Mouse (Mus musculus) adrenal gland, postnatal 4 days (tissue): ENCODE results near the gene Kif18a. TPM values are rescaled to one million over a fixed set of nuclear protein-coding genes. Genes with fewer than 3 reads are reported as not detected.

Experiments
- DNase-seq, 2 experiments: peaks; one replicate each; pipeline ENCODE4 v3.0.0; 2021 to 2022; ENCODE audit warnings: low spot score in 2 of 2, mixed read lengths in 2 of 2
- total RNA-seq, 2 experiments: library from RNA; stranded (reverse); gene quantifications; 2 replicates each; pipeline ENCODE4 v1.2.3; 2021

Kif18a gene
- total RNA-seq, 2 experiments from 2014 or later, result 7.1 to 7.4 TPM

DNA sequence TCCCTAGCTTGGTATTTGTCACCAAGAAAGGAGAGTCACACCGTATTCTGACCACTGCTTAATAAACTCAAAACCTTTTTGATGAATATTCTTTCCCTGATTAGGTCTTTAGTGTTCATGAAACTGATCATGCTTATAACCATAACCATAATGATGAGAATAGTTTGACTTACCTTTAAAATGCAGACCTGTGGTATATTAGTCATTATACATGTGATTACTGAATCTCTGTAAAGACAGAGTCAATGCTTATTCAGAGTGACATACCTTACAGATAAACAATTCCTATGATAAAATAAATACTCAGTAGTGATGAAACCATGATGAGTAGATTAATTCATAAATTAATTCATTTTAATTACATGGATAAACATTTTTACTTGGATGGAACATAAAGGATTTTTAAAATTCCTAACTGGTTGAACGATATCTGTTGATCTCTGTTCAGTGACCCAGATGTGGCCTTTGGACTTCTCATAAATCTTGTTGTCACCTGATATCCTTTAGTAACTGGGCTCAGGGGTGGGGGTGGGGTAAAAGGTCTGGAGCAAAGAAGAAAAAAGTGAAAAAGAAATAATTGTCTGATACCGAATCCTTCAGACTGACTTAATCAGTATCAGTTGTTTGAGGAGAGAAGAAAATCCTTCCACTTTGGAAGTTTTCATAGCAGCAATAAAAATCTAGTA lies 78.1 kb downstream of the Kif18a start:
- no peak for DNase-seq

DNA sequence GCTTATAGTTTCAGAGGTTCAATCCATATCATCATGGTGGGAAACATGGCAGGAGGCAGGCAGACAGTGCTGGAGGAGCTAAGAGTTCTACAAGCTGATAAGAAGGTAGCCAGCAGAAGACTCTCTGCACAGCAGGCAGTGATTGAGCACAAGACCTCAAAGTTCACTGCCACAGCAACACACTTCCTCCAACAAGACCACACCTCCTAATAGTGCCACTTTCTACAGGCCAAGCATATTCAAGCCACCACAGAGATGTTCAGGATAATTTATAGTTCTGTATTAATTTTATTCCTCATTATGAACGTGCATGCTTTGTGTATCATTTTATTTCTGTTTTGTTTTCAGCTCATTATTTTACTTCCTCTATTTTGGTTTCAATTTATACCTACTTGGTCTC lies 85.4 kb downstream of the Kif18a start:
- no peak for DNase-seq

DNA sequence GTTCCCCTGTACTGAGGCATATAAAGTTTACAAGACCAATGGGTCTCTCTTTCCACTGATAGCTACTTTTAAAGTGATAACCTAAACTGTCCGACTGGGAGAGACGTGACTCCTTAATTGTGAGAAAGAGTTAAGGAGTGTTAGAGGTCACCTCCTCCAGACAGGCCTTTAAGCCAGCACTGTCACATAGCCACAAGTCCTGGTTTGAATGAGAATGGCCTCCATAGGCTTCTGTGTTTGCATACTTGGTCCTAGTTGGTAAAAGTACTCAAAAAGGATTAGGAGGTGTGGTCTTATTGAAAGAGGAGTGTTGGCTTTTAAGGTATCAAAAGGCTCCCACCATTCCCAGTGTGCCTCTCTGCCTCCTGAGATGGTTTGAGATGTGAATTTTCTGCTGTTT lies 94.3 kb downstream of the Kif18a start:
- DNase-seq, result no peak

DNA sequence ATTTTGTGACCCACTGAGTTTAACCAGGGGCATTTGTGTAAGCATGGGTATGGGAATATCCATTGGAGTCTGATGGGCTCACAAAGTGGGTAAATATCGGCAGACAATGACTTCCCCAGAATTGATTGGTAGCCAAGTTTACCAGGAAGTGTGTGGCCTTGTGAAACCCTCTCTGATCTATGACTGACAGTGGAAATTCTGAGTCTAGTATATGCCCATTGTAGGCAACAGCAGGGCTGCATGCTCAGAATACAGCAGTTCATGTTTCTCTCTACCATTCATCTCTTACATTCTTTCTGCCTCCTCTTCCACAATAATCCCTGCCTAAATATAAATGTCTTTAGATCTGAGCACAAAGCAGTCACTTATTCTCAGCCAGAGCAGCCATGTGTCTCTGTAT lies 103.5 kb downstream of the Kif18a start:
- no peak for DNase-seq

DNA sequence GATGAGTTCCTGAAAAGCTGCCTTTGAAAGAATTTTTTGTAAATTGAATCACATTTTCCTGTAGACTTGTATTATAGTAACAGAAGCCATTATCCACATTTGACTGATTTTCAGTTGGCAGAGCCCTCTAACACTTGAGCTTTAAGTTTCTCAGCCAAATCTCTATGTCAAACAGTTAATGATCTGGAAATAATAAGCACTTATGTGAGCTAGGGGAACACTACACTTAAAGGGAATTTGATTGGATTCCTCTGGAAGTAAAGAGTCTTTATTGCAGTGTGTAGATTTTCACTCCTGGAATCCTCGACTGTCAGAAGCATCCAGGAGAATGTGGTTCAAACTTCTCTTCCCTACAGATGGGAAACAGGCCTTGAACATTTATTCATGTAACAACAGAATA lies 105.7 kb downstream of the Kif18a start:
- no peak for DNase-seq

DNA sequence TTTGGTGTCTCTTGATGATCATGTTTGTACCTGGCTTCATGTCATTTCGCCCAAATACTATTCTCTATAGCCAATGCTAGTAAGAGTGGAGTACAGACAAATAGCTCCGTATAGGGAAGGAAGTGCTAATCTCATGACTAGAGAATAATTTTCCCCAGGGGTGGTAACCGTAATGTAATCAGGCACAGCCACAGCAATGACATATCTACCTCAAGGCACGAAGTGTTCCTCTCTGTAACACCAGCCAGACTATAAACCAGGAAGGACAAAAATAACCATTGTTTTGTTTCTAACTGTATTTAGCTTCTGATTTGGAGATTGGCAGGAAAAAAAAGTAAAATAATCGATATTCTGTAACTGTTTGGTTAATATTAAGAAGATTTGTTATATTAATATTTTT lies 108.2 kb downstream of the Kif18a start:
- DNase-seq, result no peak

DNA sequence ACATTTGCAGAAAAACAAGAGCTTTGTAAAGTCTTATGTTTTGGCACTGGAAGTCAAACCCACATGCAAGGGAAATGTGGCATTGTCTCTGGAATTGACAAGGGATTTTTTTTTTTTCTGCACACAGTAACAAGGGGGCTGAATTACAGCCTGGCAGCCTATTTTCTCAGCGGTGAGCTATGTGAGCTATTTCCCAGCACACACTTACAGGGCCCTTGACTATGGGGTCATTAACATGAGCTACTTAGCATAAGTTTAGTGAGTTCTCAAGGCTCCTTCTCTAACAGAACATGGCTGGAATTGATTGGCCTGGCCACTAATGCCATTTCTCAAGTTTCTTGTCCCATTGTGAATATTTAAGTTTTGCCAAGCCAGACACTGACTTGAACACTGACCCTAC lies 109.4 kb downstream of the Kif18a start:
- DNase-seq, result no peak

Other genes starting within 250 kb of the Kif18a start
- gene Mettl15, start within 50 bp of the Kif18a start, total RNA-seq, result 1 to 10 TPM; 9.3 to 9.6 TPM